Mouse (Mus musculus) bone marrow, adult 2 months (tissue): ENCODE measurements around the gene Ezr.

ENCODE experiments used
- CTCF ChIP-seq: fragments of 200-500 bp; IDR thresholded peaks from 2 replicates; pipeline ENCODE4 v1.5.1; 2011; ENCODE audit warnings: low read length, control low read depth; ENCODE audit not compliant: control insufficient read depth, insufficient read depth
- POLR2A ChIP-seq: fragments of 200-500 bp; IDR thresholded peaks from 2 replicates; pipeline ENCODE4 v1.6.1; 2011; ENCODE audit warnings: low read depth, mild to moderate bottlenecking, control low read depth, low read length, borderline replicate concordance; ENCODE audit not compliant: control insufficient read depth

DNA sequence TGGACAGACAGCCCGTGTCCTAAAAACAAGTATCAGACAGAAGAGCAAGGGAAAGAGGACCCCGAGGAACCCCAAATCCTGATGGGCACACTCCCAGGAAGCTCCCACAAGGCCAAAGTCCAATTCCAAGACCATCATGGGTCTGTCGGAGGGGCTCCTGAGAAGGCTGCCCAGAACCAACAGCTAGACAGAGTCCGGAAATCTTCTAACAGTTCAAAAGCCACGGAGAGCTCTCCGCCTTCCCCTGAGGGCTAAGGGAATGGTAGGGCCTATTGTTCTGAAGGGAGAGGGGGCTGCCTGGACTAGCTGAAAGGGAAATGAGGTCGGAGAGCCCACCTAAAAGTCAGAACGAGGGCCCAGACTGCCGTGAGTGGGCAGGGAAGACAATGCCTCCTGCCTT, 38.2 kb downstream of the Ezr start:
- no peak for TF ChIP-seq CTCF
- no peak for TF ChIP-seq POLR2A
